In genomic region chr1:127696533-127696932, GRCm38 (mm10) we compare ENCODE assay signal across 12 mouse cellular contexts. TPM values are rescaled to one million over a fixed set of nuclear protein-coding genes. Genes with fewer than 3 reads are reported as not detected.
A peak's percentile ranks its signal among the peaks of the same experiment; 100 is the strongest.
DNase-seq lines count a peak whose midpoint lies in the region; ATAC-seq and TF ChIP-seq lines count a peak whose summit lies in the region.
"Had no signal": no experiment of that assay in that cellular context is flagged by ENCODE, and none has a peak within 500 bp of the region (broad histone marks: within the 10 kb centered on the region; RNA-seq: fewer than 3 reads in every experiment).

No protein-coding gene starts in this region.

- in situ Hi-C loops in Patski (cut with MboI; ENCODE audit: low pct_unique_long_range_greater_than_20kb): loop anchor here (10.0 kb wide), 1 partner anchor 58 kb away; no protein-coding TSS in a partner anchor

- peak; percentile 52 for DNase-seq in hindbrain, embryonic 14.5 days (ENCODE audit: low spot score)
- no peak for DNase-seq in midbrain, embryonic 10.5 days (ENCODE audit: low spot score)
- DNase-seq in Patski (ENCODE audit: low read depth, low spot score) (no peak), adipocyte (ENCODE audit: low spot score) (no peak)
- peak; percentile 57 for DNase-seq in retina, embryonic 14.5 days (ENCODE audit: low spot score)
- no peak for DNase-seq in layer of hippocampus, postnatal 25 days (ENCODE audit: extremely low spot score in 1 of 2, low spot score in 1 of 2)
- DNase-seq: kidney, postnatal 36 days; left cerebral cortex, postnatal 4 days had no signal

- no peak overlapping the region for H3K9ac ChIP-seq in hindbrain, embryonic 14.5 days
- H3K9ac ChIP-seq in hindbrain, embryonic 16.5 days (ENCODE audit: low read depth, low read length): no peak overlapping the region
- H3K9ac ChIP-seq in midbrain, embryonic 13.5 days (replicated peaks): no peak overlapping the region
- H3K9ac ChIP-seq: heart, embryonic 13.5 days had no signal

- CTCF ChIA-PET in Patski (lab: Charles Lee): interaction anchor here (1.1 to 1.3 kb wide), 2 partner anchors 14 to 17 kb away, joined by 3 to 4 read pairs; partner anchors contain the start of gene Tmem163

- no peaks in the 10 kb centered on the region for H3K9me3 ChIP-seq in hindbrain, embryonic 14.5 days (ENCODE audit: control insufficient read depth, low read length)
- no peaks in the 10 kb centered on the region for H3K9me3 ChIP-seq in hindbrain, embryonic 16.5 days (ENCODE audit: control insufficient read depth, low read length)
- no peaks in the 10 kb centered on the region for H3K9me3 ChIP-seq in midbrain, embryonic 13.5 days
- no peaks in the 10 kb centered on the region for H3K9me3 ChIP-seq in midbrain, embryonic 10.5 days (replicated peaks)
- H3K9me3 ChIP-seq: heart, embryonic 13.5 days had no signal

- no peaks in the 10 kb centered on the region for H3K36me3 ChIP-seq in hindbrain, embryonic 14.5 days (replicated peaks; ENCODE audit: control insufficient read depth, insufficient read depth)
- H3K36me3 ChIP-seq in hindbrain, embryonic 16.5 days (ENCODE audit: control insufficient read depth, insufficient read depth, low read length): no peaks in the 10 kb centered on the region
- H3K36me3 ChIP-seq in midbrain, embryonic 13.5 days: no peaks in the 10 kb centered on the region
- H3K36me3 ChIP-seq in midbrain, embryonic 10.5 days: no peaks in the 10 kb centered on the region
- H3K36me3 ChIP-seq: heart, embryonic 13.5 days had no signal

- H3K4me3 ChIP-seq in hindbrain, embryonic 14.5 days (replicated peaks; ENCODE audit: low read length): no peak overlapping the region
- H3K4me3 ChIP-seq in hindbrain, embryonic 16.5 days (ENCODE audit: low read length): no peak overlapping the region
- H3K4me3 ChIP-seq in midbrain, embryonic 13.5 days (replicated peaks): no peak overlapping the region
- no peak overlapping the region for H3K4me3 ChIP-seq in midbrain, embryonic 10.5 days
- H3K4me3 ChIP-seq: heart, embryonic 13.5 days had no signal

- ATAC-seq in hindbrain, embryonic 14.5 days (ENCODE audit: low FRiP score): no peak
- no peak for ATAC-seq in hindbrain, embryonic 16.5 days
- 0 out of 2 replicates have a peak, but pooled peaks have one; percentile 27 for ATAC-seq in midbrain, embryonic 13.5 days
- peak; percentile 60 for ATAC-seq in Patski

- TF ChIP-seq CTCF in Patski (IDR thresholded peaks at IDR 0.05): peak; percentile 58

- WGBS in hindbrain, embryonic 14.5 days: 27% methylated on average over 2 of the region's 2 CpGs
- WGBS in hindbrain, embryonic 16.5 days: 28% methylated on average over 2 of the region's 2 CpGs
- 24% methylated on average over 2 of the region's 2 CpGs for WGBS in midbrain, embryonic 13.5 days
- WGBS in midbrain, embryonic 10.5 days: 18% methylated on average over 2 of the region's 2 CpGs

- H3K4me2 ChIP-seq in hindbrain, embryonic 14.5 days (replicated peaks): no peak overlapping the region
- no peak overlapping the region for H3K4me2 ChIP-seq in hindbrain, embryonic 16.5 days (ENCODE audit: low read length)
- no peak overlapping the region for H3K4me2 ChIP-seq in midbrain, embryonic 13.5 days (replicated peaks)

- H3K4me1 ChIP-seq in hindbrain, embryonic 14.5 days (replicated peaks; ENCODE audit: control insufficient read depth, insufficient read depth, low read length): no peaks in the 10 kb centered on the region
- no peaks in the 10 kb centered on the region for H3K4me1 ChIP-seq in hindbrain, embryonic 16.5 days (ENCODE audit: control insufficient read depth, insufficient read depth, low read depth, low read length)
- H3K4me1 ChIP-seq in midbrain, embryonic 13.5 days (replicated peaks): no peaks in the 10 kb centered on the region
- H3K4me1 ChIP-seq in midbrain, embryonic 10.5 days: no peaks in the 10 kb centered on the region

- POLR2A ChIA-PET in Patski (lab: Charles Lee): no interaction called here

- H3K27me3 ChIP-seq in hindbrain, embryonic 14.5 days (ENCODE audit: control insufficient read depth, insufficient read depth, low read length): no peaks in the 10 kb centered on the region
- H3K27me3 ChIP-seq in hindbrain, embryonic 16.5 days (replicated peaks; ENCODE audit: control insufficient read depth, insufficient read depth, low read length): no peaks in the 10 kb centered on the region
- H3K27me3 ChIP-seq in midbrain, embryonic 13.5 days: no peaks in the 10 kb centered on the region
- no peaks in the 10 kb centered on the region for H3K27me3 ChIP-seq in midbrain, embryonic 10.5 days (ENCODE audit: low read depth, poor library complexity, severe bottlenecking)
- no peaks in the 10 kb centered on the region for H3K27me3 ChIP-seq in Patski
- H3K27me3 ChIP-seq: heart, embryonic 13.5 days had no signal

- no peak overlapping the region for H3K27ac ChIP-seq in hindbrain, embryonic 14.5 days
- no peak overlapping the region for H3K27ac ChIP-seq in hindbrain, embryonic 16.5 days (ENCODE audit: low read depth, low read length)
- H3K27ac ChIP-seq in midbrain, embryonic 13.5 days: no peak overlapping the region
- H3K27ac ChIP-seq in midbrain, embryonic 10.5 days (replicated peaks): no peak overlapping the region
- H3K27ac ChIP-seq: heart, embryonic 13.5 days had no signal

RNA-seq across cellular contexts. Expression of gene Tmem163, which starts 17.2 kb away (rescaled TPM):
- polyA plus RNA-seq in hindbrain, embryonic 14.5 days (2014; fragmentation: Nextera tagmentation; extraction: Ambion mirVana): 55.6 and 61.5 TPM in 2 replicates
- 49.0 and 50.5 TPM in 2 replicates for polyA plus RNA-seq in hindbrain, embryonic 16.5 days (2015; fragmentation: Nextera tagmentation; extraction: Ambion mirVana)
- 59.8 and 65.8 TPM in 2 replicates for polyA plus RNA-seq in midbrain, embryonic 13.5 days (2015; fragmentation: Nextera tagmentation; extraction: Ambion mirVana)
- polyA plus RNA-seq in midbrain, embryonic 10.5 days (2016; fragmentation: Nextera tagmentation; extraction: Ambion mirVana): 11.0 and 23.7 TPM in 2 replicates
- not detected for polyA plus RNA-seq in Patski (2021)
- total RNA-seq in layer of hippocampus, postnatal 25 days (2021): 10 to 100 TPM; 18.0 to 18.6 TPM

RNA-seq across cellular contexts. Expression of gene Acmsd, which starts 32.7 kb away (rescaled TPM):
- 0.17 TPM in 1 of 2 replicates, not detected in the other for polyA plus RNA-seq in hindbrain, embryonic 14.5 days (2014; fragmentation: Nextera tagmentation; extraction: Ambion mirVana)
- 0.14 TPM in 1 of 2 replicates, not detected in the other for polyA plus RNA-seq in hindbrain, embryonic 16.5 days (2015; fragmentation: Nextera tagmentation; extraction: Ambion mirVana)
- polyA plus RNA-seq in midbrain, embryonic 13.5 days (2015; fragmentation: Nextera tagmentation; extraction: Ambion mirVana): 0.09 and 0.22 TPM in 2 replicates
- polyA plus RNA-seq in midbrain, embryonic 10.5 days (2016; fragmentation: Nextera tagmentation; extraction: Ambion mirVana): 0.20 and 0.47 TPM in 2 replicates
- not detected for polyA plus RNA-seq in Patski (2021)
- not detected for total RNA-seq in layer of hippocampus, postnatal 25 days (2021)
- total RNA-seq: left cerebral cortex, postnatal 4 days had no signal
- polyA plus RNA-seq: frontal cortex, adult 2 months had no signal

Comparison
In these comparisons a context has a peak if more than half of its experiments do, and no peak if none do; other contexts are left out.
1. ATAC-seq: peak in midbrain, embryonic 13.5 days (single experiment) and Patski (single experiment); none in hindbrain, embryonic 14.5 days (single experiment) and hindbrain, embryonic 16.5 days (single experiment).
2. DNase-seq: peak in hindbrain, embryonic 14.5 days (single experiment) and retina, embryonic 14.5 days (single experiment); none in midbrain, embryonic 10.5 days (single experiment), Patski (single experiment), layer of hippocampus, postnatal 25 days (0 of 2) and adipocyte (single experiment).
3. RNA of gene Tmem163, which starts 17.2 kb away (polyA plus RNA-seq): 59.8 to 65.8 TPM in midbrain, embryonic 13.5 days, 55.6 to 61.5 TPM in hindbrain, embryonic 14.5 days, 49.0 to 50.5 TPM in hindbrain, embryonic 16.5 days and 11.0 to 23.7 TPM in midbrain, embryonic 10.5 days; not detected in Patski (single experiment); every median in the first group is over 10 times any median in the second.